In genomic region chr13:108758331-108758730, GRCm38 (mm10) we compare ENCODE assay signal across 20 mouse cellular contexts.
DNase-seq lines count a peak whose midpoint lies in the region; TF ChIP-seq lines count a peak whose summit lies in the region.
"Had no signal": no experiment of that assay in that cellular context is flagged by ENCODE, and none has a peak within 500 bp of the region (broad histone marks: within the 10 kb centered on the region; RNA-seq: fewer than 3 reads in every experiment).

No protein-coding gene starts in this region.

- H3K4me3 ChIP-seq in CH12.LX (replicated peaks in 1 of 3; ENCODE audit: low read depth in 2 of 3, low read length in 2 of 3, poor library complexity in 1 of 3), result no peak overlapping the region
- H3K4me3 ChIP-seq in left cerebral cortex, adult 2 months, result no peak overlapping the region
- H3K4me3 ChIP-seq: embryonic facial prominence, embryonic 10.5 days; embryonic facial prominence, embryonic 12.5 days; forebrain, embryonic 13.5 days; forebrain, embryonic 15.5 days had no signal

- DNase-seq in 3T3-L1 (ENCODE audit: low read depth, low spot score), result peak; percentile 31
- peak; percentile 3 for DNase-seq in CH12.LX (ENCODE audit: extremely low read depth)
- peak; percentile 6 for DNase-seq in adipocyte (ENCODE audit: low spot score)
- DNase-seq in left cerebral cortex, adult 2 months (ENCODE audit: extremely low spot score in 1 of 2, low spot score in 2 of 2), result no peak
- DNase-seq in spleen, adult 18-20 months, result no peak
- DNase-seq in thymus, postnatal 14 days, result no peak
- DNase-seq: adrenal gland, adult 2 months; adrenal gland, postnatal 10 days; adrenal gland, postnatal 25 days; cerebellum, adult 11-12 months; cerebellum, adult 2 months; cerebellum, adult 9-10 months; cerebellum, postnatal 10 days; cerebellum, postnatal 25 days; forebrain, postnatal 0 days had no signal

- TF ChIP-seq CTCF in CH12.LX (conservative IDR thresholded peaks at IDR 0.05 in 1 of 2, IDR thresholded peaks at IDR 0.05 in 1 of 2; ENCODE audit: low read depth in 2 of 2, low read length in 2 of 2), result no peak
- TF ChIP-seq CTCF in left cerebral cortex, adult 2 months (IDR thresholded peaks at IDR 0.05), result no peak

- in situ Hi-C loops in CH12.LX (cut with MboI; ENCODE audit: low pct_ligation_motif_present, low pct_unique_long_range_greater_than_20kb, low sequenced_read_pairs), result no loop called here

- no peak for TF ChIP-seq EP300 in CH12.LX (IDR thresholded peaks at IDR 0.05; ENCODE audit: low read length)

- H3K36me3 ChIP-seq in CH12.LX (replicated peaks in 1 of 2; ENCODE audit: control insufficient read depth in 1 of 2, insufficient read depth in 1 of 2, low read length in 1 of 2), result no peaks in the 10 kb centered on the region
- H3K36me3 ChIP-seq: embryonic facial prominence, embryonic 10.5 days; embryonic facial prominence, embryonic 12.5 days; forebrain, embryonic 15.5 days had no signal

- intact Hi-C loops in left cerebral cortex, adult 2 months (cut with DNase I), result no loop called here

- H3K27me3 ChIP-seq in CH12.LX (replicated peaks), result no peaks in the 10 kb centered on the region
- H3K27me3 ChIP-seq: embryonic facial prominence, embryonic 12.5 days; forebrain, embryonic 13.5 days; forebrain, embryonic 15.5 days; Patski had no signal

- peak overlapping the region; percentile 33; the same call in 1 of the 2 replicates for H3K9ac ChIP-seq in CH12.LX (ENCODE audit: insufficient read depth, low read depth)
- H3K9ac ChIP-seq: embryonic facial prominence, embryonic 12.5 days; forebrain, embryonic 13.5 days; forebrain, embryonic 15.5 days; forebrain, postnatal 0 days had no signal

- H3K79me2 ChIP-seq in CH12.LX (replicated peaks; ENCODE audit: control insufficient read depth, extremely low read depth, insufficient read depth, poor library complexity, severe bottlenecking), result no peaks in the 10 kb centered on the region

- no peak for TF ChIP-seq POLR2A in CH12.LX (IDR thresholded peaks at IDR 0.05; ENCODE audit: low read depth, low read length)

- no peak for TF ChIP-seq RAD21 in CH12.LX (IDR thresholded peaks at IDR 0.05; ENCODE audit: low read depth, low read length)

- no peak overlapping the region for H3K27ac ChIP-seq in CH12.LX (ENCODE audit: insufficient read depth, low read depth)
- H3K27ac ChIP-seq in left cerebral cortex, adult 2 months, result no peak overlapping the region
- H3K27ac ChIP-seq: embryonic facial prominence, embryonic 10.5 days; embryonic facial prominence, embryonic 12.5 days; forebrain, embryonic 13.5 days; forebrain, embryonic 15.5 days had no signal

- peaks cover 8 to 33% of the 10 kb centered on the region in 2 experiments; a peak in 3 of 4 replicates for H3K4me1 ChIP-seq in CH12.LX (ENCODE audit: control insufficient read depth in 1 of 2, insufficient read depth in 2 of 2)
- H3K4me1 ChIP-seq: embryonic facial prominence, embryonic 10.5 days; embryonic facial prominence, embryonic 12.5 days; forebrain, embryonic 13.5 days; forebrain, embryonic 15.5 days had no signal

- H3K9me3 ChIP-seq in CH12.LX (replicated peaks; ENCODE audit: low read length), result no peaks in the 10 kb centered on the region
- H3K9me3 ChIP-seq: embryonic facial prominence, embryonic 10.5 days; embryonic facial prominence, embryonic 12.5 days; forebrain, embryonic 13.5 days; forebrain, embryonic 15.5 days had no signal

- H3K4me2 ChIP-seq in CH12.LX (ENCODE audit: insufficient read depth, low read depth, poor library complexity, severe bottlenecking), result peak overlapping the region; percentile 88
- H3K4me2 ChIP-seq: embryonic facial prominence, embryonic 12.5 days; forebrain, embryonic 13.5 days; forebrain, embryonic 15.5 days had no signal

- dilution Hi-C loops in CH12.LX (cut with MboI; ENCODE audit: extremely low pct_ligation_motif_present, extremely low pct_unique_long_range_greater_than_20kb, low sequenced_read_pairs), result no loop called here

TF ChIP-seq in CH12.LX, 34 proteins besides CTCF, POLR2A, EP300 and RAD21:
- no peak for TF ChIP-seq UBTF (IDR thresholded peaks at IDR 0.05; ENCODE audit: low read depth, low read length)
- TF ChIP-seq ZMIZ1 (IDR thresholded peaks at IDR 0.05; ENCODE audit: low read depth, low read length), result no peak
- TF ChIP-seq MXI1 (IDR thresholded peaks at IDR 0.05; ENCODE audit: low read depth, low read length), result no peak
- TF ChIP-seq PAX5 (IDR thresholded peaks at IDR 0.05; ENCODE audit: low read length), result no peak
- TF ChIP-seq ETS1 (conservative IDR thresholded peaks at IDR 0.05; ENCODE audit: low read depth, low read length), result no peak
- no peak for TF ChIP-seq JUN (IDR thresholded peaks at IDR 0.05; ENCODE audit: insufficient read depth, low read depth, low read length)
- TF ChIP-seq NRF1 (IDR thresholded peaks at IDR 0.05; ENCODE audit: low read depth, low read length), result no peak
- no peak for TF ChIP-seq RCOR1 (conservative IDR thresholded peaks at IDR 0.05; ENCODE audit: low read depth, low read length)
- no peak for TF ChIP-seq SMC3 (IDR thresholded peaks at IDR 0.05; ENCODE audit: low read depth, low read length)
- no peak for TF ChIP-seq BHLHE40 (IDR thresholded peaks at IDR 0.05; ENCODE audit: low read depth, low read length)
- TF ChIP-seq JUND (conservative IDR thresholded peaks at IDR 0.05; ENCODE audit: low read depth, low read length), result no peak
- TF ChIP-seq TCF12 (IDR thresholded peaks at IDR 0.05; ENCODE audit: low read depth, low read length), result no peak
- TF ChIP-seq MEF2A (IDR thresholded peaks at IDR 0.05; ENCODE audit: borderline replicate concordance, low read depth, low read length), result no peak
- TF ChIP-seq USF2 (conservative IDR thresholded peaks at IDR 0.05; ENCODE audit: low read depth, low read length), result no peak
- no peak for TF ChIP-seq MAX (IDR thresholded peaks at IDR 0.05; ENCODE audit: low read length)

Comparison
In these comparisons a context has a peak if more than half of its experiments do, and no peak if none do; other contexts are left out.
1. DNase-seq: peak in 3T3-L1 (single experiment), CH12.LX (single experiment) and adipocyte (single experiment); none in left cerebral cortex, adult 2 months (0 of 2), spleen, adult 18-20 months (0 of 2) and thymus, postnatal 14 days (single experiment).